Comparison of ENCODE assay signal across 8 mouse cellular contexts in genomic region chr5:92138093-92138621, GRCm38 (mm10). TPM values are rescaled to one million over a fixed set of nuclear protein-coding genes. Genes with fewer than 3 reads are reported as not detected.
DNase-seq lines count a peak whose midpoint lies in the region; ATAC-seq lines count a peak whose summit lies in the region.

No protein-coding gene starts in this region.

- no peaks in the 10 kb centered on the region for H3K9me3 ChIP-seq in forebrain, embryonic 15.5 days
- H3K9me3 ChIP-seq in hindbrain, embryonic 10.5 days, result no peaks in the 10 kb centered on the region
- no peaks in the 10 kb centered on the region for H3K9me3 ChIP-seq in limb, embryonic 12.5 days
- H3K9me3 ChIP-seq in midbrain, embryonic 10.5 days (replicated peaks), result no peaks in the 10 kb centered on the region
- H3K9me3 ChIP-seq in stomach, embryonic 15.5 days, result no peaks in the 10 kb centered on the region

- ATAC-seq in forebrain, embryonic 15.5 days (replicated peaks), result peak; percentile 81
- peak; percentile 81 for ATAC-seq in limb, embryonic 12.5 days (ENCODE audit: insufficient number of reproducible peaks, insufficient read depth, low FRiP score, low TSS enrichment, low read depth)
- ATAC-seq in stomach, embryonic 15.5 days (ENCODE audit: insufficient read depth, low FRiP score, low read depth), result peak; percentile 57

- peak overlapping the region; percentile 72 for H3K4me3 ChIP-seq in forebrain, embryonic 15.5 days
- peak overlapping the region; percentile 85 for H3K4me3 ChIP-seq in hindbrain, embryonic 10.5 days
- peak overlapping the region; percentile 87 for H3K4me3 ChIP-seq in limb, embryonic 12.5 days (replicated peaks)
- peak overlapping the region; percentile 88 for H3K4me3 ChIP-seq in midbrain, embryonic 10.5 days
- peak overlapping the region; percentile 96 for H3K4me3 ChIP-seq in stomach, embryonic 15.5 days (replicated peaks)

- H3K27me3 ChIP-seq in forebrain, embryonic 15.5 days, result no peaks in the 10 kb centered on the region
- H3K27me3 ChIP-seq in hindbrain, embryonic 10.5 days (ENCODE audit: insufficient read depth, poor library complexity, severe bottlenecking), result 0 out of 2 replicates have a peak, but pooled peaks cover 6% of the 10 kb centered on the region
- H3K27me3 ChIP-seq in limb, embryonic 12.5 days, result no peaks in the 10 kb centered on the region
- peaks cover 11% of the 10 kb centered on the region; the same call in 1 of the 2 replicates for H3K27me3 ChIP-seq in midbrain, embryonic 10.5 days (ENCODE audit: low read depth, poor library complexity, severe bottlenecking)
- H3K27me3 ChIP-seq in stomach, embryonic 15.5 days (replicated peaks), result no peaks in the 10 kb centered on the region

- peaks cover 33% of the 10 kb centered on the region for H3K4me1 ChIP-seq in forebrain, embryonic 15.5 days
- H3K4me1 ChIP-seq in hindbrain, embryonic 10.5 days (replicated peaks), result peaks cover 28% of the 10 kb centered on the region
- peaks cover 33% of the 10 kb centered on the region for H3K4me1 ChIP-seq in limb, embryonic 12.5 days (replicated peaks)
- peaks cover 27% of the 10 kb centered on the region for H3K4me1 ChIP-seq in midbrain, embryonic 10.5 days
- H3K4me1 ChIP-seq in stomach, embryonic 15.5 days, result peaks cover 10% of the 10 kb centered on the region; the same call in 1 of the 2 replicates

- peak overlapping the region; percentile 69 for H3K4me2 ChIP-seq in forebrain, embryonic 15.5 days (replicated peaks)
- peak overlapping the region; percentile 62 for H3K4me2 ChIP-seq in limb, embryonic 12.5 days
- H3K4me2 ChIP-seq in stomach, embryonic 15.5 days, result peak overlapping the region; percentile 73

- no peaks in the 10 kb centered on the region for H3K36me3 ChIP-seq in forebrain, embryonic 15.5 days
- peaks cover 2% of the 10 kb centered on the region; the same call in 1 of the 2 replicates for H3K36me3 ChIP-seq in hindbrain, embryonic 10.5 days
- H3K36me3 ChIP-seq in limb, embryonic 12.5 days, result no peaks in the 10 kb centered on the region; the same call in 1 of the 2 replicates
- no peaks in the 10 kb centered on the region for H3K36me3 ChIP-seq in midbrain, embryonic 10.5 days
- no peaks in the 10 kb centered on the region for H3K36me3 ChIP-seq in stomach, embryonic 15.5 days

- H3K9ac ChIP-seq in forebrain, embryonic 15.5 days (replicated peaks), result peak overlapping the region; percentile 86
- H3K9ac ChIP-seq in limb, embryonic 12.5 days (replicated peaks), result peak overlapping the region; percentile 84
- H3K9ac ChIP-seq in stomach, embryonic 15.5 days, result peak overlapping the region; percentile 87

- peak; percentile 54 for DNase-seq in heart, adult 18-20 months
- DNase-seq in heart, adult 11 months, result no peak
- DNase-seq in adrenal gland, postnatal 25 days, result peak; percentile 52
- DNase-seq in hindbrain, embryonic 10.5 days (ENCODE audit: low spot score), result no peak
- no peak for DNase-seq in midbrain, embryonic 10.5 days (ENCODE audit: low spot score)

- peak overlapping the region; percentile 85 for H3K27ac ChIP-seq in forebrain, embryonic 15.5 days (replicated peaks)
- H3K27ac ChIP-seq in hindbrain, embryonic 10.5 days, result peak overlapping the region; percentile 92
- peak overlapping the region; percentile 84 for H3K27ac ChIP-seq in limb, embryonic 12.5 days
- H3K27ac ChIP-seq in midbrain, embryonic 10.5 days (replicated peaks), result peak overlapping the region; percentile 92
- peak overlapping the region; percentile 82 for H3K27ac ChIP-seq in stomach, embryonic 15.5 days

- WGBS in forebrain, embryonic 15.5 days, result under 1% methylated on average over 35 of the region's 43 CpGs
- under 1% methylated on average over 43 of the region's 43 CpGs for WGBS in hindbrain, embryonic 10.5 days
- under 1% methylated on average over 36 of the region's 43 CpGs for WGBS in limb, embryonic 12.5 days
- WGBS in midbrain, embryonic 10.5 days, result under 1% methylated on average over 43 of the region's 43 CpGs
- WGBS in stomach, embryonic 15.5 days, result 1% methylated on average over 33 of the region's 43 CpGs

RNA-seq across cellular contexts. Expression of gene Uso1, which starts 0.4 kb away (rescaled TPM):
- total RNA-seq in heart, adult 18-20 months (2021), result 10 to 100 TPM; 43.5 to 43.7 TPM
- 82.9 and 84.1 TPM in 2 replicates for total RNA-seq in adrenal gland, postnatal 25 days (2021)
- polyA plus RNA-seq in forebrain, embryonic 15.5 days (2015; fragmentation: Nextera tagmentation; extraction: Ambion mirVana), result 42.1 and 45.8 TPM in 2 replicates
- polyA plus RNA-seq in hindbrain, embryonic 10.5 days (2016; fragmentation: Nextera tagmentation; extraction: Ambion mirVana), result 36.6 and 38.5 TPM in 2 replicates
- 47.9 and 50.1 TPM in 2 replicates for polyA plus RNA-seq in limb, embryonic 12.5 days (2016; fragmentation: Nextera tagmentation; extraction: Ambion mirVana)
- polyA plus RNA-seq in midbrain, embryonic 10.5 days (2016; fragmentation: Nextera tagmentation; extraction: Ambion mirVana), result 38.7 and 39.0 TPM in 2 replicates
- 46.0 and 49.4 TPM in 2 replicates for polyA plus RNA-seq in stomach, embryonic 15.5 days (2015; fragmentation: Nextera tagmentation; extraction: Ambion mirVana)

RNA-seq across cellular contexts. Expression of gene G3bp2, which starts 54.6 kb away (rescaled TPM):
- total RNA-seq in heart, adult 18-20 months (2021), result 10 to 100 TPM; 59.4 to 66.1 TPM
- 133 and 158 TPM in 2 replicates for total RNA-seq in adrenal gland, postnatal 25 days (2021)
- polyA plus RNA-seq in forebrain, embryonic 15.5 days (2015; fragmentation: Nextera tagmentation; extraction: Ambion mirVana), result 323 and 349 TPM in 2 replicates
- polyA plus RNA-seq in hindbrain, embryonic 10.5 days (2016; fragmentation: Nextera tagmentation; extraction: Ambion mirVana), result 273 and 276 TPM in 2 replicates
- polyA plus RNA-seq in limb, embryonic 12.5 days (2016; fragmentation: Nextera tagmentation; extraction: Ambion mirVana), result 209 and 226 TPM in 2 replicates
- 273 and 281 TPM in 2 replicates for polyA plus RNA-seq in midbrain, embryonic 10.5 days (2016; fragmentation: Nextera tagmentation; extraction: Ambion mirVana)
- 159 and 163 TPM in 2 replicates for polyA plus RNA-seq in stomach, embryonic 15.5 days (2015; fragmentation: Nextera tagmentation; extraction: Ambion mirVana)

Comparison
In these comparisons a context has a peak if more than half of its experiments do, and no peak if none do; other contexts are left out.
1. DNase-seq: peak in heart, adult 18-20 months (2 of 2) and adrenal gland, postnatal 25 days (single experiment); none in heart, adult 11 months (single experiment), hindbrain, embryonic 10.5 days (single experiment) and midbrain, embryonic 10.5 days (single experiment).
2. Peak in every context shown above with its lines, with median percentiles within 50 percentile points of each other: ATAC-seq, H3K27ac ChIP-seq, H3K4me2 ChIP-seq, H3K4me3 ChIP-seq and H3K9ac ChIP-seq.